Mouse (Mus musculus) thymus, postnatal 14 days (tissue): ENCODE data around the gene Wnt7a.

ENCODE experiments used
- DNase-seq: peaks from one replicate; pipeline ENCODE4 v3.0.0; 2021

Gene Wnt7a

DNA sequence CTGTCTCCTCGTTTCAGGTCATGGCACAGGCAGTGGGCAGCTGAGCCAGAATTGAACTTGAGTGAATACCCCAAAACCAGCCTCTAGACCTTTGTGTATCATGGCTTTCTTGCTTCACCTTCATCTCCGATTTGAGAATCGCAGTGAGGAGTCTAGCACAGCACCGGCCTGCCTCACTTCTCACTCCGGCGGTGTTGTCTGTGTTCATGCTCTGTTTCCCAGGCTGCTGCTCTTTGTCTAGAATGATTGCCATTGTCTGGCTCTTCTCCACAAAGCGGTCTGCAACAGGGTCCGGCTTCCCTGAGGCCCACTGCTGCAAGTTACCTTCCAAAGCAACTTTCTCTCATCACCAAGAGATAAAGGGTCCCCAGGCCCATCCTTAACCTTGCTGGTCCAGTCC lies 79.3 kb downstream of the Wnt7a start:
- DNase-seq: no peak

DNA sequence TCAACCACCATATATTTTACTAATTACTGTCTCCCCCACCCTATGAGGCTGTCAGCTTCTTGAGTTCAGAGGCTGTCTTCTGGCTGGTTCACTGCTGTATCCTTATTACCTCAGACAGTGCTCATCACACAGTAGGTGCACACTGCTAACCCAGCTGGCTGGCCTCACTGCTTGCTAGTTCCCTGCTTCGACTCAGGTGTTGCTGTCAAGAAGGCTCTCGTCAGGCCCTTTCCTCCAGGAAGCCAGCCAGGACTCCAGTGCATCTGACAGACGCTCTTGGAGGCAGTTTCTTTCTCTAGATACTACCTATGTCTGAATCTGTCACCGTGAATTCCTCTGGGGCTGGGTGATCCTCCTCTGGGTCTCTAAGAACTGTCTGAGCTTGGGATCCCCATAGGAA lies 85.6 kb downstream of the Wnt7a start:
- DNase-seq: no peak

DNA sequence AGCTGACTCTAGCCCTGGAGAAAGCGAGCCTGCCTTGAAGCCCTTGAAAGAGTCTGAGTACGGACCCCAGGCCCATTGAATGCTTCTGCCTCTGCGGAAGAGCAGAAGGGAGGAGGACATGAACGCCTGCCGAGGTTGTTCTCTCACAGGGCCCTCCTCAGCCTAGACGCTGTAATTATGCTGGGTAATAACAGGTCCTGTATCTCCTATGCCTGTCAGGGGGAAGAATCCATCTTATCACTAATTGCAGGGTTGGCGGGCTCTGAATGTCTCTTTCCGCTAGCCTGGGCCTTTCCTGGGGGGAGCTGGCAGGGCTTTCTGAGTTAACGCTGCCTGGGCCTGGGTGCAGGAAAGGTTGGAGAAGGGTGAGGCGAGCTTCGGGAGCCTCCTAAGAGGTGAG lies 86.4 kb downstream of the Wnt7a start:
- DNase-seq: no peak

DNA sequence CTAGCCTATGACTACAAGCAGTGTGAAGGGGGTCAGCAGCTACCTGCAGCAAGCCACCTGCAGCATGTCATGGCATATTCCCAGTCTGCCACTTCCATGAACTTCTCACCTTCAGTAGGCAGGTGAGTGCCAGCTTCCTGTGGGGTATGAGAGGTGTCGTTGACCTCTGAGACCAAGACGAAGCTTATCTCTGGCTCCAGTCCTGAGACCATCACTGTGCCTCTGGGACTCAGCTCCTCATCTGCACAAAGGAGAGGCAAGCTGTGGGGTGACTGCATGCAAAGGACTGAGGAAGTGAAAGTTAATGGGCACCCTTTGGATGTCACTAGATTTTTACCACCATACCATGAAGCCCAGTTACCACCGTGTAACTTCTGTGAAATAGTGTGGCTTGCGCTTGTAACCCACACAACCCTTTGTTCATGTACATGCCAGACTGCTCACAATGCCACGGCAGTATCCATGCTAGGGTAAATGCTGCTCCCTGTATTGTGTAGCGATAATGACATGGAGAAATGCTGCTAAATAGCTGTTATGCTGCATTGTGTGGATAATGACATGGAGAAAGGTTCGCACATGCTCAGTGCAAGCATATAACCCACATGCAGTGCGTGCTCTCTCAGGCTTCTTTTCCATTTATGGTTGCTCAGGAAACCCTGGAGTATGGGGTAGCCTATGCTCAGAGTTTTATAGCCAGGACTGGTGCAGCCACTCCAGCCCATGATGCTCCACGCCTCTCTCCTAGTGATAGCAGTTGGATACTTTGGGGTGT lies 89.0 kb downstream of the Wnt7a start:
- no peak for DNase-seq
